Mouse (Mus musculus): ENCODE data around the gene Eftud2. TPM values are rescaled to one million over a fixed set of nuclear protein-coding genes. Genes with fewer than 3 reads are reported as not detected.

The Eftud2 gene
- polyA plus RNA-seq, 1 experiment: 76.4 TPM

DNA sequence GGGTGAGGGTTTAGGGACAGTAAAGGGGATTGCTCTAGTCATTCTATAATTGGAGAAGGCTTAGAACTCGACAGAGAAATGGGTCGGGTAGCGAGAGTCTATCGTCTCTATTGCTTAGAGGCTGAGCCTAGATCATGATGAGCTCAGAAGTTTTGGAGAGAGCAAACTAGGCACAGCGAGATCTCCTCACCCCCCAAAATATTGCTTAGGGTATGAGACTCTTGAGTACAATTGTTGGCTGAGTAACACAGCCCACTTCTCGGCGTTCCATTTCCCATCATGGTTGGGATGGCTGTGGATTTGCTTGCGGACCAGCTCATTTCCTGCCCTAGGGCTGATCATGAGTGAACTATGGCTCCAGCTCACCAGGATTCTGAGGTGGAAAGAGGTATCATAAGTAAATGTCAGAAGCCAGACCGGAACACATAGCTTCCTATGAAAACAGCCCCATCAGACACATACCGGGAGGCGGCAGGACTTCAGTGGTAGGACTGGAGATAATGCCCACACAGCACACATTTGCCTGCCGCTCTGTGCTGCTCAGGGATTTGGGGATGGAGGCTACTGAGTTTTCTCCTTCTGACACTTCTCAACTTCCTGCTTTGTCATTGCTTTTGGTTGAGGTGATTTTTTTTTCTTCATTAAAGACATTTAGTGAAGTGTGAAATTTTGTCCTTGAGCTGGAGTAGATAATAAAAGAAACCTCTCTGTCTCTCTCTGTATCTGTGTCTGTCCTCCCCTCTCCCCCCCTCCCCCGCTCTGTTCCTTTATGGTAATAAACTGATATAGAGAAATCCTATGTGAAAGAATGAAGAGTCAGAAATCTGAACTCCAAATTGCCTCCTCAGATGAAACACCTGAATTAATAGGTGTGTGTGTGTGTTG lies 771 bp upstream of the Eftud2 start:
- no peak for TF ChIP-seq CTCF (conservative IDR thresholded peaks at IDR 0.05; ENCODE audit: insufficient read depth, insufficient read length, low read depth, low read length)
- TF ChIP-seq POLR2A (IDR thresholded peaks at IDR 0.05; ENCODE audit: low read depth, low read length): no peak
- Histone ChIP-seq H3K27me3 (replicated peaks; ENCODE audit: control insufficient read depth, insufficient read depth, low read length) (no peaks in the 10 kb centered on the region), H3K4me1 (ENCODE audit: control insufficient read depth, insufficient read depth, low read length) (peaks cover 3% of the 10 kb centered on the region; the same call in 1 of the 2 replicates), H3K36me3 (ENCODE audit: control insufficient read depth, insufficient read depth, low read length) (no peaks in the 10 kb centered on the region), H3K27ac (ENCODE audit: insufficient read depth, low read depth, low read length) (no peak overlapping the region; the same call in 1 of the 2 replicates), H3K4me3 (ENCODE audit: insufficient read depth, low read depth, low read length) (peak overlapping the region; percentile 74)
- WGBS: 16% methylated on average over 13 of the region's 13 CpGs
- peak; percentile 8 for DNase-seq

DNA sequence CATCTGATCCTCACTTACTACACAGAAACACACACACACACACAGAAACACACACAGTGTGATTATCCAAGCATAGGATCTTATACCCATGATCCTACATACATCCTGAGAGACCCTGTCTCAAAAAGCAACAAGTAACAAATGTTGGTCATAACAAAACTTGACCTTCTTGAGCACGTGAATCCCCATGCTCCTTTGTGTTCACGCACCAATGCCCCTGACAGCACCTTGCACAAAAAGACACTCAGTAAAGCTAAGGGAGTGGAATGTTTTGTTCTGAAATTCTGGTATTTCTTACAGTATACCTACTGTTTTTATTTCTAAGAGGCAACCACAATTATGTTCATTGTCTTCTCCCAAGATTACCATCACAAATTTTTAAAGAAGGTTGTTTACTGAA lies 1.2 kb downstream of the Eftud2 start:
- Histone ChIP-seq H3K4me3 (ENCODE audit: insufficient read depth, low read depth, low read length) (no peak overlapping the region), H3K4me1 (ENCODE audit: control insufficient read depth, insufficient read depth, low read length) (peaks cover 3% of the 10 kb centered on the region; the same call in 1 of the 2 replicates), H3K36me3 (ENCODE audit: control insufficient read depth, insufficient read depth, low read length) (no peaks in the 10 kb centered on the region), H3K27ac (ENCODE audit: insufficient read depth, low read depth, low read length) (no peak overlapping the region), H3K27me3 (replicated peaks; ENCODE audit: control insufficient read depth, insufficient read depth, low read length) (no peaks in the 10 kb centered on the region)
- 46% methylated on average over 2 of the region's 2 CpGs for WGBS
- DNase-seq: no peak
- no peak for TF ChIP-seq CTCF (conservative IDR thresholded peaks at IDR 0.05; ENCODE audit: insufficient read depth, insufficient read length, low read depth, low read length)
- TF ChIP-seq POLR2A (IDR thresholded peaks at IDR 0.05; ENCODE audit: low read depth, low read length): no peak

DNA sequence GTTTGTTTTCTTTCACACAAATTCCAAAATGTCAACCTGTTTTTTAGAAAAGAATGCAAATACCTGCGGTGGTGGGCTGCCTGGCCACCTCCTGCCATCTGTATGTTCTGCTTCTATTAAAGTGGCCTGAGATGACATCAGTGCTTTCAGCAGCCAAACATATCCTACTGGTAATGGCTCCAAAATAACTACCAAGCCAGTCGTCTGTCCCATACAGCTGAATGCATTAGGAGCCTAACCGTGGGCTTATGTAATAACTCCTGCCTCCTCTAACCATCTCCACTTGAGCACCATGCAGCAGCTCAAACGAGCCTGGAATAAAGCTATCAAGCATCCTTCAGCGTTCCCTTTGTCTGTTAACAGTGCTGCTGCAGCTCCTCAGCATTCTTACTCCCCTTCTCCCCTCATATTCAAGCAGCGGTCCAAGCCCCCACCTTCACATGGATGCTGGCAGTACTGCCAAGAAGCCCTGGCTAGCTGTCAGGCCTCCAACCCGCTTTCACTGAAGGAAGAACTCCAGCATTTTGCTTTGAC lies 5.9 kb downstream of the Eftud2 start:
- Histone ChIP-seq H3K27me3 (replicated peaks; ENCODE audit: control insufficient read depth, insufficient read depth, low read length) (no peaks in the 10 kb centered on the region), H3K27ac (ENCODE audit: insufficient read depth, low read depth, low read length) (no peak overlapping the region), H3K36me3 (ENCODE audit: control insufficient read depth, insufficient read depth, low read length) (peaks cover under 1% of the 10 kb centered on the region; the same call in 1 of the 2 replicates), H3K4me1 (ENCODE audit: control insufficient read depth, insufficient read depth, low read length) (no peaks in the 10 kb centered on the region), H3K4me3 (ENCODE audit: insufficient read depth, low read depth, low read length) (no peak overlapping the region)
- no peak for TF ChIP-seq POLR2A (IDR thresholded peaks at IDR 0.05; ENCODE audit: low read depth, low read length)
- no peak for TF ChIP-seq CTCF (conservative IDR thresholded peaks at IDR 0.05; ENCODE audit: insufficient read depth, insufficient read length, low read depth, low read length)
- WGBS: 87% methylated on average over 7 of the region's 7 CpGs
- DNase-seq: no peak

DNA sequence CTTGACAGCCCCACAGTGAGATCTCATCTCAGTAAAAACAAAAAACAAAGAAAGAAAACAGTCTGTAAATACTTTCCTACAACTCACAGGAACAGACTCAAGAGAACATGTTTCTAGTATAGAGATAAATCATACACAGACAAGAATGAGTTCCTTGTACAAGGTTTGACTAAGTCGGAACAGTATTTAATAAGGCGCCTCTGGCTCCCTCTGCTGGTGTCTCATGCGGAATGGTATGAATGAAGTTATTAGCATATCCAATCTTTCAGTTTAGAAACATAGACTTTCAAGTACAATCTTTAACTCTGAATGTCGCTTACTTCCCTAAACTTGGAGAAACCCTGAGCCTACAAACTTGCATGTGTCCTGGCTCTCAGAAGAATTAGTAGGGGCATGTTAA lies 16.5 kb downstream of the Eftud2 start:
- Histone ChIP-seq H3K27me3 (replicated peaks; ENCODE audit: control insufficient read depth, insufficient read depth, low read length) (no peaks in the 10 kb centered on the region), H3K4me3 (ENCODE audit: insufficient read depth, low read depth, low read length) (no peak overlapping the region), H3K36me3 (ENCODE audit: control insufficient read depth, insufficient read depth, low read length) (peaks cover 2% of the 10 kb centered on the region), H3K27ac (ENCODE audit: insufficient read depth, low read depth, low read length) (no peak overlapping the region), H3K4me1 (ENCODE audit: control insufficient read depth, insufficient read depth, low read length) (no peaks in the 10 kb centered on the region)
- peak; percentile 74 for DNase-seq
- 22% methylated on average over 4 of the region's 4 CpGs for WGBS
- TF ChIP-seq POLR2A (IDR thresholded peaks at IDR 0.05; ENCODE audit: low read depth, low read length) (no peak), CTCF (conservative IDR thresholded peaks at IDR 0.05; ENCODE audit: insufficient read depth, insufficient read length, low read depth, low read length) (peak; percentile 53)

DNA sequence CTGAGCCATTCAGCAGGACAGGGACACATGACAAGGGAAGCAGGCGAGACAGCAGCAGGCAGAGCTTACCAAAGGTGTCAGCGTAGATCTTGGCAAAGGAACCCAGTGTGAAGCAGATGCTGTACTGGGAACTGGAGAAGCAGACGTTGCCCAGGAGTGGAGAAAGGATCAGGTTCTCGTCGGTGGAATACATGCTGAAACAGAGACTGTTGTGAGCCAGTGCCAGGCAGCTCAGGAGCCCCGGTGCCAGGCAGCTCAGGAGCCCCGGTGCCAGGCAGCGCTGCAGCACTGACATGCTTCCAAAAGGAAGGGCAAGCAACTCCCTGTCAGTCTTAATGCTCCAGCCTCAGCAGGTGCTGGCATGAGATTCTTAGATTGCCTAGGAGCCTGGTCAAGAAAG lies 20.9 kb downstream of the Eftud2 start:
- H3K27ac ChIP-seq (ENCODE audit: insufficient read depth, low read depth, low read length): no peak overlapping the region
- no peaks in the 10 kb centered on the region for H3K27me3 ChIP-seq (replicated peaks; ENCODE audit: control insufficient read depth, insufficient read depth, low read length)
- H3K4me1 ChIP-seq (ENCODE audit: control insufficient read depth, insufficient read depth, low read length): no peaks in the 10 kb centered on the region
- no peak overlapping the region for H3K4me3 ChIP-seq (ENCODE audit: insufficient read depth, low read depth, low read length)
- TF ChIP-seq POLR2A (IDR thresholded peaks at IDR 0.05; ENCODE audit: low read depth, low read length) (no peak), CTCF (conservative IDR thresholded peaks at IDR 0.05; ENCODE audit: insufficient read depth, insufficient read length, low read depth, low read length) (no peak)
- DNase-seq: no peak
- H3K36me3 ChIP-seq (ENCODE audit: control insufficient read depth, insufficient read depth, low read length): peaks cover 2% of the 10 kb centered on the region
- 92% methylated on average over 8 of the region's 8 CpGs for WGBS

DNA sequence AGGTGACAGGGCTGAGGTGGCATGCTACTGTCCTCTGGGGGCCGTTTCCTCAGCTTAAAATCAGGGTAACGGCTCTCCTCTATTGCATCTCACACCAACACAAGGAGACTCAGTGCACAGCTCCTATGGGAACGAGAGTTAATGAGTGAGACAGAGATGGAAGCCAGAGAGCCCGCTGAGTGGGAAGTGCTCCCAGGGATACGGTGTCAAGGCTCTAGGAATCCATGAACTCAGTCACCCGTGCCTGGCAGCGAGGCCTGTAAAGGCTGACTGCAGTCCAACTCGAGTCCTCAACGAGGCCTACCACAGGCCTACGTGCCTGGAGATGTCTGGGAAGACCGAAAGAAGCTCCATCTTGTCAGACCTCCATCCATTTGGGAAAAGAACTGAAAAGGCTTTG lies 21.8 kb downstream of the Eftud2 start:
- H3K27ac ChIP-seq (ENCODE audit: insufficient read depth, low read depth, low read length): no peak overlapping the region
- H3K4me1 ChIP-seq (ENCODE audit: control insufficient read depth, insufficient read depth, low read length): no peaks in the 10 kb centered on the region
- peaks cover 5% of the 10 kb centered on the region for H3K36me3 ChIP-seq (ENCODE audit: control insufficient read depth, insufficient read depth, low read length)
- TF ChIP-seq POLR2A (IDR thresholded peaks at IDR 0.05; ENCODE audit: low read depth, low read length) (no peak), CTCF (conservative IDR thresholded peaks at IDR 0.05; ENCODE audit: insufficient read depth, insufficient read length, low read depth, low read length) (no peak)
- 68% methylated on average over 11 of the region's 11 CpGs for WGBS
- DNase-seq: no peak
- H3K27me3 ChIP-seq (replicated peaks; ENCODE audit: control insufficient read depth, insufficient read depth, low read length): no peaks in the 10 kb centered on the region
- H3K4me3 ChIP-seq (ENCODE audit: insufficient read depth, low read depth, low read length): no peak overlapping the region

DNA sequence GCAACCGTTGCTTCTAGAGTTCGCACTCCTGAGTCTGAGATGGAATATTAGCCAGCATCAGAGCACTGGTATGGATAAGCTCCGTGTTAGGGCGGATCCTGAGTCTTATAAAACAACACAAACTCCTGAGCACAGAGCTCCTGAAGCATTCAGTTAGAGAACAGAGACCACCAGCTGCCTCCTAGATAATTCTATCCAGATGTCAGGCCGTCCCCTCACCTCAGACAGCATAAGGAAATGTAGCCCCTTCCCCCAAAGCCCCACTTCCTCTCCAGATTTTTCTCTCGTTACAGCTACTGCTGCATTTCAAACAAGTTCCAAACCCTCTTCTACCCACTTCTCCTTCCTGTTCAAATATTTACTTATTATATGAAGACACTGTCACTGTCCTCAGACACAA lies 24.8 kb downstream of the Eftud2 start:
- Histone ChIP-seq H3K4me3 (ENCODE audit: insufficient read depth, low read depth, low read length) (no peak overlapping the region), H3K27ac (ENCODE audit: insufficient read depth, low read depth, low read length) (no peak overlapping the region), H3K36me3 (ENCODE audit: control insufficient read depth, insufficient read depth, low read length) (peaks cover 3% of the 10 kb centered on the region), H3K27me3 (replicated peaks; ENCODE audit: control insufficient read depth, insufficient read depth, low read length) (no peaks in the 10 kb centered on the region), H3K4me1 (ENCODE audit: control insufficient read depth, insufficient read depth, low read length) (no peaks in the 10 kb centered on the region)
- 92% methylated on average over 6 of the region's 6 CpGs for WGBS
- no peak for DNase-seq
- no peak for TF ChIP-seq POLR2A (IDR thresholded peaks at IDR 0.05; ENCODE audit: low read depth, low read length)
- no peak for TF ChIP-seq CTCF (conservative IDR thresholded peaks at IDR 0.05; ENCODE audit: insufficient read depth, insufficient read length, low read depth, low read length)
